Comparison of ENCODE assay signal across 8 mouse cellular contexts in genomic region chr2:70262565-70263082, GRCm38 (mm10).
A peak's percentile ranks its signal among the peaks of the same experiment; 100 is the strongest.
DNase-seq lines count a peak whose midpoint lies in the region; ATAC-seq lines count a peak whose summit lies in the region.

No protein-coding gene starts in this region.

- H3K27ac ChIP-seq in hindbrain, embryonic 10.5 days: no peak overlapping the region
- H3K27ac ChIP-seq in hindbrain, embryonic 14.5 days: no peak overlapping the region
- H3K27ac ChIP-seq in midbrain, embryonic 14.5 days (replicated peaks; ENCODE audit: low read depth, low read length): peak overlapping the region; percentile 43; the same call in 1 of the 2 replicates

- H3K27me3 ChIP-seq in hindbrain, embryonic 10.5 days (ENCODE audit: insufficient read depth, poor library complexity, severe bottlenecking): no peaks in the 10 kb centered on the region
- H3K27me3 ChIP-seq in hindbrain, embryonic 14.5 days (ENCODE audit: control insufficient read depth, insufficient read depth, low read length): no peaks in the 10 kb centered on the region
- H3K27me3 ChIP-seq in midbrain, embryonic 14.5 days (ENCODE audit: control insufficient read depth, insufficient read depth, low read length): no peaks in the 10 kb centered on the region

- WGBS in hindbrain, embryonic 10.5 days: 49% methylated on average over 9 of the region's 9 CpGs
- WGBS in hindbrain, embryonic 14.5 days: 39% methylated on average over 9 of the region's 9 CpGs
- 41% methylated on average over 9 of the region's 9 CpGs for WGBS in midbrain, embryonic 14.5 days

- H3K4me3 ChIP-seq in hindbrain, embryonic 10.5 days: no peak overlapping the region
- H3K4me3 ChIP-seq in hindbrain, embryonic 14.5 days (replicated peaks; ENCODE audit: low read length): no peak overlapping the region
- no peak overlapping the region for H3K4me3 ChIP-seq in midbrain, embryonic 14.5 days (replicated peaks; ENCODE audit: low read depth, low read length)

- H3K4me1 ChIP-seq in hindbrain, embryonic 10.5 days (replicated peaks): peaks cover 25% of the 10 kb centered on the region
- H3K4me1 ChIP-seq in hindbrain, embryonic 14.5 days (replicated peaks; ENCODE audit: control insufficient read depth, insufficient read depth, low read length): peaks cover 17% of the 10 kb centered on the region; the same call in 1 of the 2 replicates
- peaks cover 19% of the 10 kb centered on the region for H3K4me1 ChIP-seq in midbrain, embryonic 14.5 days (ENCODE audit: control insufficient read depth, insufficient read depth, low read length)

- DNase-seq in hindbrain, embryonic 10.5 days (ENCODE audit: low spot score): peak; percentile 6
- DNase-seq in hindbrain, embryonic 14.5 days (ENCODE audit: low spot score): no peak
- DNase-seq in ZHBTc4 (ENCODE audit: low read depth, low spot score): peak; percentile 53
- DNase-seq in frontal cortex, postnatal 10 days (ENCODE audit: low spot score in 2 of 2): peak; percentile 10 to 22
- DNase-seq in midbrain, embryonic 14.5 days: peak; percentile 25
- no peak for DNase-seq in cerebellum, adult 9-11 months
- DNase-seq in c-Kit-positive CD71-positive TER-119-positive erythroid progenitor cells, embryonic 14.5 days (ENCODE audit: low spot score): no peak
- no peak for DNase-seq in spleen, adult 18-20 months

- no peaks in the 10 kb centered on the region for H3K9me3 ChIP-seq in hindbrain, embryonic 10.5 days
- H3K9me3 ChIP-seq in hindbrain, embryonic 14.5 days (ENCODE audit: control insufficient read depth, low read length): no peaks in the 10 kb centered on the region
- H3K9me3 ChIP-seq in midbrain, embryonic 14.5 days (ENCODE audit: control insufficient read depth, low read length): no peaks in the 10 kb centered on the region

- H3K9ac ChIP-seq in hindbrain, embryonic 14.5 days: no peak overlapping the region
- H3K9ac ChIP-seq in midbrain, embryonic 14.5 days (replicated peaks; ENCODE audit: low read length): no peak overlapping the region

- H3K36me3 ChIP-seq in hindbrain, embryonic 10.5 days: no peaks in the 10 kb centered on the region
- no peaks in the 10 kb centered on the region for H3K36me3 ChIP-seq in hindbrain, embryonic 14.5 days (replicated peaks; ENCODE audit: control insufficient read depth, insufficient read depth)
- no peaks in the 10 kb centered on the region for H3K36me3 ChIP-seq in midbrain, embryonic 14.5 days (ENCODE audit: control insufficient read depth, insufficient read depth, low read length)

- no peak for ATAC-seq in hindbrain, embryonic 14.5 days (ENCODE audit: low FRiP score)
- no peak for ATAC-seq in midbrain, embryonic 14.5 days (ENCODE audit: low FRiP score, low TSS enrichment)

- no peak overlapping the region for H3K4me2 ChIP-seq in hindbrain, embryonic 14.5 days (replicated peaks)
- no peak overlapping the region for H3K4me2 ChIP-seq in midbrain, embryonic 14.5 days (ENCODE audit: low read length)

Comparison
In these comparisons a context has a peak if more than half of its experiments do, and no peak if none do; other contexts are left out.
1. DNase-seq: peak in hindbrain, embryonic 10.5 days (single experiment), ZHBTc4 (single experiment), frontal cortex, postnatal 10 days (2 of 2) and midbrain, embryonic 14.5 days (single experiment); none in hindbrain, embryonic 14.5 days (single experiment), cerebellum, adult 9-11 months (single experiment), c-Kit-positive CD71-positive TER-119-positive erythroid progenitor cells, embryonic 14.5 days (single experiment) and spleen, adult 18-20 months (0 of 2).